Mouse (Mus musculus): Measurements from ENCODE around the gene Mrgpra4.

Gene Mrgpra4

DNA sequence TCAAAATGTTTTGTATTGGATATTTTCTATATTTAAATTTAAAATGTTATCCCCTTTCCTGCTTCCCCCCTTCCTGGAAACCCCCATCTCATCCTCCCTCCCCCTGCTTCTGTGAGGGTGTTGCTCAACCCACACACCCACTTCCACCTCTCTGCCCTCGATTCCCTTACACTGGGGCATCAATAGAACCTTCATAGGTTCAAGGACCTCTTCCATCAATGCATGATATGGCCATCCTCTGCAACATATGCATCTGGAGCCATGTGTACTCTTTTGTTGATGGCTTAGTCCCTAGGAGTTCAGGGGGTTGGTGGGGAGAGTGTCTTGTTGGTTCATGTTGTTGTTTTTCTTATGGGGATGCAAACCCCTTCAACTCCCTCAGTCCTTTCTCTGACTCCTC lies at the start of gene Mrgpra4:
Gene Mrgpra4 (minus strand): TSS at position 101 of the 400 bp plus-strand sequence.
- CTCF ChIA-PET: no interaction called here

DNA sequence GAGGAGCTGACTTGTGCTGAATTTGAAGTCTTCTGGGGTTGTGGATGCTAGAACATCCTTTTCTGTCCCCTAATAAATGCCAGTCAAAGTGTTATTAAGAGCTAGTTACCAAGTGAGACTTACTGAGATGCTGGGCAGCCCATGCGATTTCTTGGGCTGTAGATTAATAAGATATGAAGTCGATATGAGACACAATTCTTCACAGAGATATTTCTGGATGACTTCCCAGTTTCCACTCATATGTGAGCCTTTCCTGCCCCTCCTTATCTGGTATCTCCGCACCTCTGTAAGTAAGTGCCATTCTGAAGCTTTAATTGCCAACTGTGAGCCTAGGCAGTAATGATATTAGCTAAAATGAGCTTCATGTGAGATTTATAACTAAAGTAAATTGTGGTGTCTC lies 45.6 kb upstream of the Mrgpra4 start, which contains the start of gene Mrgprx1:
Gene Mrgprx1 (minus strand): TSS at position 101 of the 400 bp plus-strand sequence.
- CTCF ChIA-PET: no interaction called here

DNA sequence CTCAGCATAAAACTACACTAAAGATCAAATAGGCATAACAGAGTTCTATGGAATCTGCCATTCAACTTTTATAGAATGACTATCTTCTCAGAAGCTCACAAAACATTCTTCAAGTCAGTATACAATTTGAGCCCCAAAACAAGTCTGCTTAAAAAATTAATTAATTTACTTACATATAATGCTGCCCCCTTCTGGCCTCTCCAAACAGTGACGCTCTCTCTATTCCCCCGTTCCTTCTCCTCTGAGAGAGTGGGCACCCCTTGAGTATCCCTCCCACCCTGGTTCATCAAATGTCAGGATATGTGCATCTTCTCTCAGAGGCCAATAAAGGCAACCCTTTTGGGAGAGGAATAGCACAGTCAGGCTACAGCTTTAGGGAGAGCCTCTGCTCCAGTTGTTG lies 36.0 kb upstream of the Mrgpra4 start:
- CTCF ChIA-PET: no interaction called here

DNA sequence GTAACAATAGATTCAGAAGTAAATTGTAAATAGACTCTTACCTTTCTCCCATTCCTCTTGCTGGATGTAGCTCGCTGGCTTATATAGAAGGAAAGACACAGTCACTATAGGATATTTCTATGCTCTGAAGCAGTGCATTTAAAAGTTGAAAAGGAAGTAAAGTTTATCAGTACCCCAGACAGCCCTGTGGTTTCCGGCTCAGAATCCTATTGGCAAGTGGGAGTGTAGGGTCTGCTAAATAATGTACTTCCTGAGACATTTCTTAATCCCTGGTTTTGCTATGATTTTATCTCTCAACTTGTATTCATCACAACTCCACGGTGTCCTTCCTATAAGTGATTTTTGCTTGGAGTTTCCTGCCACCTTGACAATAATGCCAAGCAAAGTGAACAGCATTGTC lies 13.8 kb upstream of the Mrgpra4 start:
- CTCF ChIA-PET: no interaction called here

DNA sequence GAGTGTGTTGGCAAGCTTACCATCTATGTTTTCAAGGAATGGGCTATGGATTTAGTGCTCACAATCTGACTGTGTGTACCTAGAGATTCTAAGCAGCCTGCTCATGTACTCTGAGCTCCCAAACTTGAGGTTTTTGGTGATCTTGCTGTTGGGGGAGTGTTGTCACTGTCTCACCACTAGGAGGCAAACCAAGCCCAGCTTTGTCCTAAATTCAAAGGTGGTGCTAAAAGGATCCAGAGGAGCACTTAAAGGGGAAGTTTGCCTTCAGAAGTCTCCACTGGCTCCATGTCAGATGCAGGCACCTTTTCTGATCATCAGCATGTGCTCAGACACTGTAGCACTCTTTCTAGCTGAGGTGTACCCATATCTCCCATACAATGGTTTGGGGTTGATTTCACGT lies 4.9 kb upstream of the Mrgpra4 start:
- CTCF ChIA-PET: no interaction called here
